Mouse (Mus musculus) kidney, adult 2 months (tissue): ENCODE data around the gene 9030612E09Rik.

Experiments used
- CTCF ChIP-seq: fragments of 200-500 bp; conservative IDR thresholded peaks from 2 replicates; pipeline ENCODE4 v1.5.1; 2011; ENCODE audit warnings: low read depth, mild to moderate bottlenecking, control low read depth, low read length, moderate library complexity, mixed read lengths; ENCODE audit not compliant: insufficient read depth, insufficient read length
- POLR2A ChIP-seq: fragments of 200-500 bp; IDR thresholded peaks from one replicate; pipeline ENCODE4 v1.6.1; 2011; ENCODE audit warnings: low read depth, low read length, control low read depth

DNA sequence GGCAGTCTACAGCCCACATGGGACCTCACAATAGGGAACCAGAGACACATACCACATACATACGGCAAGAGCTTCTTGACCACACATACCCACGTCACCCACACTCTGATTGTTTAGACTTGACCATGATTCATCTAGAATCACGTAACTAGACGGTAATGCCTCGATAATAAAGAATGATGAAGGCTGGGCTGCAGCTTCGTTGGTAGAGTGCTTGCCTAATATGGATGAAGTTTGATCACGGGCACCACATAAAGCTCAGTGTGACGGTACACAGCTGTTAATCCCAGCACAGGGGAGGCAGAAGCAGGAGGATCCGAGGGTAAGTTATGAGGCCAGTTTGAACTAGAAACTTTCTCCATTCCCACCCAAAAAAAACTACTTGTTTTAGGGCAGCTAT is 31.3 kb upstream of the 9030612E09Rik start:
- TF ChIP-seq CTCF (no peak), POLR2A (no peak)
